Mouse (Mus musculus) kidney, adult 2 months (tissue): ENCODE data around the gene Cdk11b.

ENCODE experiments used
- CTCF ChIP-seq: fragments of 200-500 bp; conservative IDR thresholded peaks from 2 replicates; pipeline ENCODE4 v1.5.1; 2011; ENCODE audit warnings: low read depth, mild to moderate bottlenecking, control low read depth, low read length, moderate library complexity, mixed read lengths; ENCODE audit not compliant: insufficient read depth, insufficient read length
- POLR2A ChIP-seq: fragments of 200-500 bp; IDR thresholded peaks from one replicate; pipeline ENCODE4 v1.6.1; 2011; ENCODE audit warnings: low read depth, low read length, control low read depth

GRCm38 (mm10) chr4:155645721-155646120 is 21.1 kb downstream of the Cdk11b start:
- no peak for TF ChIP-seq CTCF
- no peak for TF ChIP-seq POLR2A
